Mouse (Mus musculus) megakaryocyte-erythroid progenitor cell, adult 5-6 weeks (primary cell): ENCODE measurements around the gene Gm45337. TPM values are rescaled to one million over a fixed set of nuclear protein-coding genes. Genes with fewer than 3 reads are reported as not detected.
"Not testable (repeated sequence)": the region's sequence is repeated elsewhere in the genome, so short reads cannot be mapped to it uniquely, and the experiment has no call there.

ENCODE experiments used
- ATAC-seq: replicated peaks from 2 replicates; pipeline ENCODE4 v1.8.0; 2016; ENCODE audit warnings: mild to moderate bottlenecking, inconsistent platforms; ENCODE audit not compliant: severe bottlenecking, poor library complexity, low FRiP score, low TSS enrichment
- total RNA-seq, 2 experiments: library from RNA; stranded (forward) in 1 of 2; stranded (reverse) in 1 of 2; fragments of 200-1000, 215-1000 nt in 1 of 2; fragments of >200 nt in 1 of 2; fragmentation: Nextera tagmentation in 1 of 2; gene quantifications; 2 replicates each; pipeline ENCODE4 v1.2.3; 2014 to 2017

The Gm45337 gene
- total RNA-seq, 2 experiments from 2014 or later = not detected

DNA sequence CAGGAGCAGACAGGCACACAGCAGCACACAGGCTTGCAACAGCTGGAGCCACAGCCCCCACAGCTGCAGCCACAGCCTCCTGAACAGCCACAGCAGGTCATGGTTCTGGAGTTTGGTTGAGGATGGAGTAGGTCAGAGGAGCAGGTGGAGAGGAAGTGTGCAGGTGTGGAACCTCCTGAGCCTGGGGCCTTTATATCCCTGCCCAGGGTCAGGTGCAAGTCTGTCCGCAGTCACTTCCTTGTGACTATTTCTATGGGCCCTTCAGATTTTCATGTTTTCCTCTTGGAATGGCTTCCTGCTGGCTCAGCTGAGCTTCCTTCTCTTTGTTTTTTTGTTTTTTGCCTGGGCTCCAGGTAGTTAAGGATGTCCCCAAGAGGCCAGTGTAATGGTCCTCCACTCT, 23.8 kb downstream of the Gm45337 start, which contains the start of gene Gm45618:
Gene Gm45618 (minus strand): TSS at position 101 of the 400 bp plus-strand sequence.
- ATAC-seq = not testable (repeated sequence)

DNA sequence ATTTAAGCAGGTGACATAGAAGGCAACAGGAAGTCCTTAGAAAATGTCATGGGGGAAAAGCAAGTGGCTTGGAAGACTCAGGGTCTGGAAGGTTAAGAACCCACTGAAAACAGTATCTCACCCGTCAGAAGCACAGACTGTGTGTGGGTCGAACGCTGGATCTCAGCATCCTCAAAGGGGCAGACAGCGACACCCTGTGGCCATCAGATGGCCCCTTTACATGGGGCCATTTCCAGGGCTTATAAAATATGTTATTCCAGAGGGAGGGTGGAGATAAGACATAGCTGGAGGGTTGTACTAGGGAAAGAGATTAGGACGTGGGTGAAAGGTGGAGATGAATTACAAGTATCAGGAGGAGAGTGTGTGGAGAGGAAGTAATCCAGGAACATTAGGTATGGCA, 24.8 kb downstream of the Gm45337 start:
- peak; percentile 70 for ATAC-seq

DNA sequence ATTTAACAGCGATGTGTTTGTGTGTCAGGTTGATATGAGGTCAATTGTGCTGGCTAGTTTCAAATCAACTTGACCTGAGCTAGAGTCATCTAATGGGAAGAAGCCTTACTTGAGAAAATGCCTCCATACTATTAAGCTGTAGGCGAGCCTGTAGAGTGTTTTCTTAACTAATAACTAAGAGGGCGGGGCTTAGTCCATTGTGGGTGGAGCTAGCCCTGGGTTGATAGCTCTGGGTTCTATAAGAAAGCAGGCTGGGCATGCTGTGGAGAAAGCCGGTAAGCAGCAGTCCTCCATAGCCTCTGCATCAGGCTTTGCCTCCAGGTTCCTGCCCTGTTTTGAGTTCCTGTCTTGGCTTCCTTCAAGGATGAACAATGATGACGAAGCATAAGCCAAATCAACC, 39.7 kb downstream of the Gm45337 start:
- ATAC-seq = peak; percentile 65; the same call in 1 of the 2 replicates

DNA sequence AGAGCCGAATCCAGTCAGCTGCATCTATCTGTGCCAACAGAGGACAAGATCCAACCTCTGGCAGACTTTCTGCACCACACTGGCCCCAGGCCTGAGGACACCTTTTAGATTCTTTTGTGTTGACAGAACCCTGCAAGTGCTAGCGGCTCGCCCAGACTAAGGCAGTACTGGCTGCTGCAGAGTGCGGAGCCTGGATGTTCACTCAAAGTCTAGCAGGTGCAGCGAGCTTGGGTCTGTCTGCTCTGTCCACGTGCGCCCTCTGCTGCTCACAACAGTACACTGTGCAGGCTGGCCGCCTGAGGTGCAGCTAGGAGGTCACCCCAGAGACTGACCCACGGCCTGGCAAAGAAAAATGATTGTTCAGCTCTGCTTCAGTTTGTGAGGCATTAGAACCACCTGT, 46.6 kb downstream of the Gm45337 start:
- ATAC-seq = peak; percentile 81

DNA sequence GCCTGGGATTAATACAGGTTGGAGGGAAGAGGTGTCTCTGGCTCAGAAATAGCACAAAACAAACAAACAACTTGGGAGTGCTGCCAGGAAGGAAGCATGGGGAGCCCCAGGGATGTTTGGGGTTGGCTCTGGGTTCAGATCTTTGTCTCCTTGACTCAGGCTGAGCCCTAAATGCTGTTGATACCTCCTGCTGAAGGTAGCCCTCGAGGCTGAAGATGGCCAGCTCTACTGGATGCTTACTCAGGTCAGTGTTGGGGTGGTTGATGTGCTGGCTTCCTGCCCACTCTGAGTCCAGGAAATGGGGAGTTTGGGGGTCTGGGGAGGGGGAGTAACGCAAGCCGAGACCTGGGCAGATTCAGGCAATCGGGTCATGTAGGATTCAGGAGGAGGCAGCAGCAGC, 47.7 kb downstream of the Gm45337 start:
- no peak for ATAC-seq

DNA sequence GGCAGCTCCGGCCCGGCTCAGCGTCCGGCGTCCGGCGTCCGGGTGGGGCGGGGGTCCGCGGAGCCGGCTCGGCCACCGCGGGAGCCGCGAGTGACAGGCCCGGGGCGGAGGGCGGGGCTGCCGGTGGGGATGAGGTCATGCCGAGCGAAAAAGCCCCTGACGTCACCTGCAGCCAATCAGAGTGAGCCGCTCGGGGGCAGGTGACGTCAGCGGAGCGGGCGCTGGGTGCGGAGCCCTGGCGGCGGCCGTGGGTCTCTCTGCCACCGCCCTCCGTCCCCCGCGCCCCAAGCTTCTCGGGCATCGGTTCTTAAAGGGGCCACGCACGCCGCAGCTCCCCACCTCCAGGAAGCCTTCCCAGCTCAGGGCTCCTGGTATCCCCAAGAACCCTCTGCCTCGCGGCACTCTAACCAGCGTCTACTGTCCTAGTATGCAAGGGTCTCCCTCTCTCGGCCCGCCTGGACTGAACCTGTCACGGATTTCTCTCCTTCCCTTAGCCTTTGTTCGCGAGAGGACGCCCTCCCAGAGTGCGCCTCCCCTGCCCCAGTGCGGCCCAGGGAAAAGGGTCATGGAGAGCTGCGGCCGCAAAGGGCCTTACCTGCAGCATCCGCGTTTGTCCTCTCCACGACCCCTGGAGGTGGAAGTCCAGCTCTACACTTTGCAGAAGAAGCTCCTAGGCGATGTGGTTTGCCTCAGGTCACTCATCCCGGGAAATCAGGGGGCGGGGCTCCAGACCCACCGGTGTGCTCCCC, 49.0 kb downstream of the Gm45337 start, which contains the start of gene Dusp8:
Gene Dusp8 (minus strand): TSS at position 661 of the 749 bp plus-strand sequence.
- ATAC-seq = peak; percentile 83

DNA sequence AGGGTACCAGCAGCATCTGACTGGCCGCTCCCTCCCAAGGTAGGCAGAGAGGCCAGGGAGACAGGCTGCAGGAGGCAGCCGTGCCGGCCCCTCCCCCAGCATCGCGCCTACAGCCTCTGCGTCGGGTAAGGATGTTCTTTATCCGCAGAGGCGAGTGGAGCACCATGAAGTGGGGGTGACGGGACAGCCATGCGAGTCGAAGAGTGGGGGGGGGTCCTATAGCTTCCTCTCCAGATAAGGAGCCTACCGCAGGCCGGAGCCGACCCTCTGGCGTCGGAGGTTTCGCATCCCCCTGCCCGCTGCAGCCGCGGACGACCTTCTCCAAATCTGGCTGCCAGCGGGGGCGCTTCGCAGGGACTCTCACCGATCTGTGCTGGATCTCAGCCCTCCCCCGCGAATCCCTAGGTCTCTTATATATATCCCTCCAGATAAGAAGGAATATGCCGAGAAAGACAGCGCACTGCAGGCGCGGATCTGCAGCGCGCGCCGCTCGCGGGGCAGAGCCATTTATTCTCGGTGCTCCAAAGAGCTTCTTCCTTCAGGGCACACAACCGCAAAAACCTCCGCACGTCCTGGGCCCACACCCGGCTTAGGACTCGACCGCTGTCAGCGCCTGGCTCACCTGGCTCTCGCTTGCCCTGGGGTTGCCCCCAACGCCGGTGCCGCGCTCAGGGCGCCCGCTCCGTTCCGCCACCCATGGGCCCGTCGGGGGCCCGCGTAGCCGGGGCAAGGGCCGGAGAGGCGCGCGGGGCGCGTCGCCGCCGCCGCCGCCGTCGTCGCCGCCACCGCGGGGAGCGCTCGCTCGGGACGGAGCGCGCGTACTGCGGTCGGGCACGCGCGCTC, 49.9 kb downstream of the Gm45337 start:
- no peak for ATAC-seq

DNA sequence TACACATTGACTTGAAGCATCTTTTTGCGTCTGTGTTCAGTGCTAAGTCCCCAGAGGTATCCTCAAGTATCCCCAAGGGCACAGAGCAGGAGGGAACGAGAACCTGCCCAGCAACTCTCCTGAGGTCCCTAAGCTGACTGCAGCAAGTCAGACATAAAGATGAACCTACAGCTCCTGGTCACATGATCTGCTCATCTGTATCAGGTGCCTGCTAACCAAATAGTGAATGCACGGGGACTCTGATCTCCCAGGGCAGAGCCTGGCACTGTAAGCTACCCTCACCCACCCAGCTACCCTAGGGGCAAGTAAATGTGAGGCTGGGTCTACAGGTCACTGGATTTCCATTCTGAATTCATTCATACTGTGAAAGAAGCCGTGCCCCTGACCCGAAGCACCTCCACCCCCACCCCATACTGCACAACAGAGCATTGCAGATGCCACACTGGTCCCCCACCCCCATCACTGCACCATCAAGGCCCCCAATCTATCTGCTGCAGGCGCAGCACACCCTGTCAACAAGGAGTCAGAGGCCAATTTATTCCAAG, 50.6 kb downstream of the Gm45337 start:
- no peak for ATAC-seq

Other genes with a start within 250 kb of the Gm45337 start
- gene Tollip, start 226.1 kb downstream of the Gm45337 start, total RNA-seq (2014; fragmentation: Nextera tagmentation) = 24.6 and 41.1 TPM in 2 replicates
- 25.2 and 27.0 TPM in 2 replicates for gene Tollip, start 226.1 kb downstream of the Gm45337 start, total RNA-seq (2017)
- not detected in 2 replicates for gene Brsk2, start 194.9 kb downstream of the Gm45337 start, total RNA-seq (2014; fragmentation: Nextera tagmentation)
- gene Brsk2, start 194.9 kb downstream of the Gm45337 start, total RNA-seq (2017) = 0.05 TPM in 1 of 2 replicates, not detected in the other
- 39.5 and 41.5 TPM in 2 replicates for gene Mob2, start 83.5 kb downstream of the Gm45337 start, total RNA-seq (2014; fragmentation: Nextera tagmentation)
- 36.2 and 37.3 TPM in 2 replicates for gene Mob2, start 83.5 kb downstream of the Gm45337 start, total RNA-seq (2017)
- 0.25 TPM in 1 of 2 replicates, not detected in the other for gene Dusp8, start 48.8 kb downstream of the Gm45337 start, total RNA-seq (2014; fragmentation: Nextera tagmentation)
- 0.04 and 1.1 TPM in 2 replicates for gene Dusp8, start 48.8 kb downstream of the Gm45337 start, total RNA-seq (2017)
- gene Gm45618, start 23.9 kb downstream of the Gm45337 start, total RNA-seq (2014; fragmentation: Nextera tagmentation) = not detected in 2 replicates
- not detected in 2 replicates for gene Gm45618, start 23.9 kb downstream of the Gm45337 start, total RNA-seq (2017)
- gene Gm39115, start 8.6 kb downstream of the Gm45337 start, total RNA-seq (2014; fragmentation: Nextera tagmentation) = not detected in 2 replicates
- not detected in 2 replicates for gene Gm39115, start 8.6 kb downstream of the Gm45337 start, total RNA-seq (2017)
- not detected in 2 replicates for gene Gm29735, start 12.5 kb upstream of the Gm45337 start, total RNA-seq (2014; fragmentation: Nextera tagmentation)
- gene Gm29735, start 12.5 kb upstream of the Gm45337 start, total RNA-seq (2017) = not detected in 2 replicates
- not detected in 2 replicates for gene Gm4553, start 21.1 kb upstream of the Gm45337 start, total RNA-seq (2014; fragmentation: Nextera tagmentation)
- gene Gm4553, start 21.1 kb upstream of the Gm45337 start, total RNA-seq (2017) = not detected in 2 replicates
- gene Krtap5-2, start 31.4 kb upstream of the Gm45337 start, total RNA-seq (2014; fragmentation: Nextera tagmentation) = not detected in 2 replicates
- gene Krtap5-2, start 31.4 kb upstream of the Gm45337 start, total RNA-seq (2017) = not detected in 2 replicates
- not detected in 2 replicates for gene Gm10153, start 45.8 kb upstream of the Gm45337 start, total RNA-seq (2014; fragmentation: Nextera tagmentation)
- gene Gm10153, start 45.8 kb upstream of the Gm45337 start, total RNA-seq (2017) = not detected in 2 replicates
- not detected in 2 replicates for gene Krtap5-3, start 56.8 kb upstream of the Gm45337 start, total RNA-seq (2014; fragmentation: Nextera tagmentation)
- not detected in 2 replicates for gene Krtap5-3, start 56.8 kb upstream of the Gm45337 start, total RNA-seq (2017)
- gene Gm7579, start 67.3 kb upstream of the Gm45337 start, total RNA-seq (2014; fragmentation: Nextera tagmentation) = not detected in 2 replicates
- gene Gm7579, start 67.3 kb upstream of the Gm45337 start, total RNA-seq (2017) = not detected in 2 replicates
- not detected in 2 replicates for gene Krtap5-5, start 85.4 kb upstream of the Gm45337 start, total RNA-seq (2014; fragmentation: Nextera tagmentation)
- gene Krtap5-5, start 85.4 kb upstream of the Gm45337 start, total RNA-seq (2017) = not detected in 2 replicates
- not detected in 2 replicates for gene Gm40460, start 96.5 kb upstream of the Gm45337 start, total RNA-seq (2014; fragmentation: Nextera tagmentation)
- not detected in 2 replicates for gene Gm40460, start 96.5 kb upstream of the Gm45337 start, total RNA-seq (2017)
- gene Gm2431, start 113.7 kb upstream of the Gm45337 start, total RNA-seq (2014; fragmentation: Nextera tagmentation) = not detected in 2 replicates
- gene Gm2431, start 113.7 kb upstream of the Gm45337 start, total RNA-seq (2017) = not detected in 2 replicates
- gene Gm4559, start 129.8 kb upstream of the Gm45337 start, total RNA-seq (2014; fragmentation: Nextera tagmentation) = not detected in 2 replicates
- gene Gm4559, start 129.8 kb upstream of the Gm45337 start, total RNA-seq (2017) = not detected in 2 replicates
- gene Krtap5-1, start 152.5 kb upstream of the Gm45337 start, total RNA-seq (2014; fragmentation: Nextera tagmentation) = not detected in 2 replicates
- gene Krtap5-1, start 152.5 kb upstream of the Gm45337 start, total RNA-seq (2017) = not detected in 2 replicates
- not detected in 2 replicates for gene Krtap5-4, start 158.9 kb upstream of the Gm45337 start, total RNA-seq (2014; fragmentation: Nextera tagmentation)
- not detected in 2 replicates for gene Krtap5-4, start 158.9 kb upstream of the Gm45337 start, total RNA-seq (2017)
- 2.3 TPM in 1 of 2 replicates, not detected in the other for gene Ifitm10, start 229.1 kb upstream of the Gm45337 start, total RNA-seq (2014; fragmentation: Nextera tagmentation)
- gene Ifitm10, start 229.1 kb upstream of the Gm45337 start, total RNA-seq (2017) = not detected in 2 replicates
- not detected in 2 replicates for gene Gm49369, start 238.1 kb upstream of the Gm45337 start, total RNA-seq (2014; fragmentation: Nextera tagmentation)
- 32.8 TPM in 1 of 2 replicates, not detected in the other for gene Gm49369, start 238.1 kb upstream of the Gm45337 start, total RNA-seq (2017)
- gene Ctsd, start 243.4 kb upstream of the Gm45337 start, total RNA-seq (2014; fragmentation: Nextera tagmentation) = 129 and 174 TPM in 2 replicates
- 136 and 174 TPM in 2 replicates for gene Ctsd, start 243.4 kb upstream of the Gm45337 start, total RNA-seq (2017)